Mouse (Mus musculus) cortical plate, adult 2 months (tissue): Measurements from ENCODE around the gene 4921517D22Rik. TPM values are rescaled to one million over a fixed set of nuclear protein-coding genes. Genes with fewer than 3 reads are reported as not detected.

Experiments
- H3K27ac ChIP-seq: fragments of 200-500 bp; 2 replicates; pipeline ENCODE4 v1.5.1; 2012; ENCODE audit warnings: low read length, control low read depth, inconsistent platforms; ENCODE audit not compliant: insufficient read depth
- H3K4me1 ChIP-seq: fragments of 200-500 bp; 2 replicates; pipeline ENCODE4 v1.6.1; 2011; ENCODE audit warnings: low read length; ENCODE audit not compliant: control insufficient read depth, insufficient read depth
- H3K4me3 ChIP-seq: fragments of 200-500 bp; 2 replicates; pipeline ENCODE4 v1.5.1; 2011; ENCODE audit warnings: mild to moderate bottlenecking, low read length, control low read depth; ENCODE audit not compliant: insufficient read depth
- CTCF ChIP-seq: fragments of 200-500 bp; IDR thresholded peaks from 2 replicates; pipeline ENCODE4 v1.5.1; 2011; ENCODE audit warnings: mild to moderate bottlenecking, control low read depth, low read length; ENCODE audit not compliant: insufficient read depth; ENCODE audit errors: extremely low read depth
- POLR2A ChIP-seq: fragments of 200-500 bp; IDR thresholded peaks from 2 replicates; pipeline ENCODE4 v1.6.1; 2011; ENCODE audit warnings: mild to moderate bottlenecking, low read length, control low read depth; ENCODE audit not compliant: insufficient read depth; ENCODE audit errors: extremely low read depth
- polyA plus RNA-seq: library from polyadenylated mRNA; depleted of rRNA; stranded (reverse); fragments of >200 nt; gene quantifications from 2 replicates; pipeline ENCODE4 v1.2.3, GENCODE M21; 2012

4921517D22Rik gene
- polyA plus RNA-seq, 1 experiment: not detected

DNA sequence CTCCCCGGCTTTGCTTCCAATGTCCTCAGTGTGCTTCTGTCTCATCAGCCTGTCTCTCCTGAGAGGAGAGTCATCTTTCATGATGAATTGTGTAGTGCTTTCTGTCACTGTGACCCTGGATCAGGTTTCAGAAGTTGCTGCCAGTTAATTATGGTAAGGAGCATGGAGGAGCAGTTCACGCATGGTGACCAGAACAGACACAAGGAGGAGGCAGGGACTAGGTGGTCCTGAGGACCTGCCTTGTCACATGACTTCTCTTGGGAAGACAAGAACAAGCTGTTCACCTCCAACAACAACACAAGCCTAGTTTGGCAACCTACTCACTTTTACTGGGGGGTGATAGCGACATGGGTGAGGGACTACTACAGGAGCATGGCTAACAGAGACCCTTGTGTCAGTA lies 40.8 kb downstream of the 4921517D22Rik start:
- no peak overlapping the region for H3K4me3 ChIP-seq
- H3K4me1 ChIP-seq: no peaks in the 10 kb centered on the region
- no peak for TF ChIP-seq CTCF
- TF ChIP-seq POLR2A: no peak
- no peak overlapping the region for H3K27ac ChIP-seq

DNA sequence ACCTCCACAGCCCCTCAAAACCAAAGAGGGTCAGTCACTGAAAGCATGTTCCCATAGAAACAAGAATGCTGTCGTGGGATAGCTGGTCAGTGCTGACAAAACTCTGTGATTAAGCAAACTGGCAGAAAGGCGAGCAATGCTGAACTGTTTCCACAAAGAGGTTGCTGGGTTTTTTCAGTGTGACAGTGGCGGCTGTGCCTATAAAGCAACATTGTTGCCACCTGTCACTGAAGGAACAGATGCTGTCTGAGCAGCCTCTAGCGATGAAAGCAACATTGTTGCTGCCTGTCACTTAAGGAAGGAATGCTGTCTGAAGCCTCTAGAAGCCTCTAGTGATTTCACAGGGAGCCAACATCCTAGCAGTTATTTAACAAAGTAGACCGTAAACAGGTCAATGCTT lies 41.3 kb downstream of the 4921517D22Rik start:
- Histone ChIP-seq H3K4me3 (no peak overlapping the region), H3K27ac (no peak overlapping the region), H3K4me1 (no peaks in the 10 kb centered on the region)
- TF ChIP-seq CTCF: no peak
- TF ChIP-seq POLR2A: no peak

DNA sequence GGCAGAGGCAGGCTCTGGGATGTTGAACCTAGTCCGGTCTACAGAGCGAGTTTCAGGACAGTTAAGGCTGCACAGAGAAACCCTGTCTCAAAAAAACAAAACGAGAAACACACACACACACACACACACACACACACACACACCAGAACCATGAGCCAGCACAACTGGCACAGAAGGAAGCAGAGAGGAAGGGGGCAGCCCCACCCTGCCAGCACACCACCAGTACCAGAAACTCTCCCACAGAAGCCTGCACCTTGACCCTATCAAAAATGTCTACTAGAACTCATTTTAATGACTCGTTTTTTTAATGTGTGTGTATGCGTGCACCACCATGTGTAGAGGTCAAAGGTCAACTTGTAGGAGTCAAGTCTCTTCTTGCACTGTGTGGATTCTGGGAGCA lies 44.1 kb downstream of the 4921517D22Rik start:
- TF ChIP-seq POLR2A: no peak
- no peak for TF ChIP-seq CTCF
- Histone ChIP-seq H3K4me1 (peaks cover 3% of the 10 kb centered on the region; the same call in 1 of the 2 replicates), H3K27ac (no peak overlapping the region), H3K4me3 (no peak overlapping the region)

DNA sequence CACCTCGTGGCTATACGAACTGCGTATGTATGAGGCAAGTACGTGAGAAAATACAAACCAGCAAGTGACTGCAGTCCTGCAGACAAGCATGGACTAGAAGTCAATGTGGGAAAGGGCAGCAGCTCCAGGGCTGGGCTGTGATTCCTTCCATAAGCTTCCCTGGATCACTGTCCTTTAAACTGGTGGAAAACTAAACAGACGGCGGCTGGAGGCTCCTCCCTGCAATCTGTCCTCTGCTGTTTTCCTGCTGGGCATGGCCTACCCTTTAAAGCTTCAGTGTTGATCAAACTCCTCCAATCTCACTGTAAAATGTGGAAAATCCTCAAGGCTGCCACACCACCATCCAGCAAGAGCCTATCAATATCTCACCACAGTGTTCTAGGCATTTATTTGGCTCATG lies 45.3 kb downstream of the 4921517D22Rik start:
- Histone ChIP-seq H3K4me3 (no peak overlapping the region), H3K4me1 (peaks cover 3% of the 10 kb centered on the region; the same call in 1 of the 2 replicates), H3K27ac (no peak overlapping the region)
- TF ChIP-seq CTCF (no peak), POLR2A (no peak)

- no peak overlapping the region for H3K4me3 ChIP-seq
- TF ChIP-seq CTCF (no peak), POLR2A (no peak)
- no peak overlapping the region for H3K27ac ChIP-seq
- H3K4me1 ChIP-seq: peaks cover 3% of the 10 kb centered on the region; the same call in 1 of the 2 replicates
Observed at GRCm38 (mm10) chr13:59647484-59647883, 46.4 kb downstream of the 4921517D22Rik start.

- no peak overlapping the region for H3K27ac ChIP-seq
Observed at GRCm38 (mm10) chr13:59646674-59647244, 47.1 kb downstream of the 4921517D22Rik start.

GRCm38 (mm10) chr13:59645491-59645890 lies 48.4 kb downstream of the 4921517D22Rik start:
- no peak overlapping the region for H3K4me3 ChIP-seq
- TF ChIP-seq CTCF: no peak
- no peak for TF ChIP-seq POLR2A
- no peak overlapping the region for H3K27ac ChIP-seq
- peaks cover 3% of the 10 kb centered on the region; the same call in 1 of the 2 replicates for H3K4me1 ChIP-seq

More at GRCm38 (mm10) chr13:59646674-59647244, 47.1 kb downstream of the 4921517D22Rik start:
- H3K4me3 ChIP-seq: no peak overlapping the region
- H3K4me1 ChIP-seq: peaks cover 3% of the 10 kb centered on the region; the same call in 1 of the 2 replicates
- no peak for TF ChIP-seq POLR2A
- no peak for TF ChIP-seq CTCF

DNA sequence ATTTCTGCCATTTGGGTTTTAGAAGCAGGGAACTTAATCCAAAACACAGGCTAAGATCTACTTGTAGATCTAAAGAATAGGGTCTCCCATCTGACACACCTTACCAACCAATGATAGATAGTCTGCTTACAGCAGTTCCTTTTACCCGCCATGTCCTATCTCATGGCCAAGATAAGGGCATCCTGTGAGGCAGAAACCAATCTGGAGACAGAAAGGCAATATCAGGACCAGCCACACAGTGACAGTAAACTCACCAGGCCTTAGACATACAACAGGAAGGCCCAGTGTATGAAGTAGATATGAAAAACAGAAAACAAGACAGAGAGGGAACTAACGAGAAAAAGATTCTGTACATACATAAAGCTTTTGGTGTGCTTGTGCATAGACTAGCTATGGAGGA lies 51.1 kb downstream of the 4921517D22Rik start:
- H3K27ac ChIP-seq: no peak overlapping the region
- peaks cover 7% of the 10 kb centered on the region; the same call in 1 of the 2 replicates for H3K4me1 ChIP-seq
- no peak for TF ChIP-seq POLR2A
- no peak for TF ChIP-seq CTCF
- no peak overlapping the region for H3K4me3 ChIP-seq

- Histone ChIP-seq H3K4me3 (no peak overlapping the region), H3K4me1 (peaks cover 7% of the 10 kb centered on the region; the same call in 1 of the 2 replicates), H3K27ac (no peak overlapping the region)
- no peak for TF ChIP-seq CTCF
- no peak for TF ChIP-seq POLR2A
Observed at GRCm38 (mm10) chr13:59640178-59640440, 53.8 kb downstream of the 4921517D22Rik start.

DNA sequence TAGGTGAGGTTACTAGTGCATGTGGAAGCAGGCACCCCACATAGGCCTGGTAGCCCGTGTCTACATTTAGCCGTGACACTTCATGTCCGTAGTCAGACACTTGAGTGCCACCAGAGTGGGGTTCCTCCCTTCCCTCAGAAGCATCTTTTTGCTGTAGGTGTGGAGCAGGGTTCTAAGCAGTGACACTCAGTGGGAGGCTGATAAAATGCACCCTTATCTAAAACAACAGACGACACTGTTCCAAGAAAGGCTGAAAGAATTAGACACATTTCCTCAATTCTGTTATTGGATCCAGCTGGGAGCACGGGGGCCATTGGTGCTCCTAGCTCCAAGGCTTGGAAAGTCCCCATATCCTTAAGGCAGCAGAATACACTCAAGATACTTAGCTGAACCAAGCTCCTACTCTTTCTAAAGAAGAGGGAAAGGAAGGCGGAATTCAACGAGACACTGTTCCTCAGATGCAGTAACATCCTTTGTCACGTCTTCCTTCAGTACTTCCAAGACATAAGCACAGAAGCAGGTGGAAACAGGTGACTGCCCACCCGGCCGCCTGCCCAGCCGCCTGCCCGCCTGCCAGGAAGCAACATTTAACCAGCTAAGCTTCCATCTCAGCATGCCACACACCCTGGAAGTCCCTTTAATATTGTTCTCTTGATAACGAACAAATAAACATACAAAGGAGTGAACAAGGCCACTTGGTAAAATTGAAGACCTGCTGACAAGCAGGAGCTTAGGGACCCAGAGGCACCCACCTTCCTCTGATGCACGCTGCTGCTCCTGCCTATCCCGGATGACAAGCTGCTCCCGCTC lies 54.3 kb downstream of the 4921517D22Rik start:
- TF ChIP-seq CTCF: no peak
- no peak for TF ChIP-seq POLR2A
- Histone ChIP-seq H3K27ac (no peak overlapping the region), H3K4me1 (peaks cover 7% of the 10 kb centered on the region; the same call in 1 of the 2 replicates), H3K4me3 (no peak overlapping the region)
